Mouse (Mus musculus) kidney, embryonic 14.5 days (tissue): ENCODE measurements at regions not wholly inside any gene's neighbourhood (a gene's known extent, or its start where the extent isn't known, plus 50 kb on each side); places are given as distances from the start of the nearest gene placed in this dataset.
A peak's percentile ranks its signal among the peaks of the same experiment; 100 is the strongest.

Experiments
- ATAC-seq: fragments of 200-750 bp; cut with Nextera tagmentation; 2 replicates; pipeline ENCODE4 v1.8.0; 2017; ENCODE audit warnings: moderate number of reproducible peaks, mild to moderate bottlenecking, moderate TSS enrichment, moderate library complexity; ENCODE audit not compliant: low FRiP score, low TSS enrichment
- H3K27ac ChIP-seq: fragments of 300-500 bp; sonication (generic); 2 replicates; pipeline ENCODE4 v1.5.1; 2014; ENCODE audit warnings: low read depth, mild to moderate bottlenecking, low read length, moderate library complexity, mixed read lengths
- H3K27me3 ChIP-seq: fragments of 300-500 bp; sonication (generic); 2 replicates; pipeline ENCODE4 v1.6.1; 2014; ENCODE audit warnings: mild to moderate bottlenecking, low read length; ENCODE audit not compliant: control insufficient read depth, insufficient read depth
- H3K36me3 ChIP-seq: fragments of 300-500 bp; sonication (generic); 2 replicates; pipeline ENCODE4 v1.6.1; 2014; ENCODE audit warnings: low read length, mixed read lengths; ENCODE audit not compliant: control insufficient read depth, insufficient read depth
- H3K4me1 ChIP-seq: fragments of 300-500 bp; sonication (generic); 2 replicates; pipeline ENCODE4 v1.6.1; 2014; ENCODE audit warnings: low read length, mixed read lengths; ENCODE audit not compliant: control insufficient read depth, insufficient read depth
- H3K4me2 ChIP-seq: fragments of 300-500 bp; sonication (generic); replicated peaks from 2 replicates; pipeline ENCODE4 v1.6.1; 2014; ENCODE audit warnings: low read depth, mild to moderate bottlenecking, low read length
- H3K4me3 ChIP-seq: fragments of 300-500 bp; sonication (generic); 2 replicates; pipeline ENCODE4 v1.5.1; 2014; ENCODE audit warnings: mild to moderate bottlenecking, low read length
- H3K9ac ChIP-seq: fragments of 300-500 bp; sonication (generic); 2 replicates; pipeline ENCODE4 v1.6.1; 2014; ENCODE audit warnings: low read depth, mild to moderate bottlenecking, low read length, moderate library complexity
- H3K9me3 ChIP-seq: fragments of 300-500 bp; sonication (generic); 2 replicates; pipeline ENCODE4 v1.6.1; 2016; ENCODE audit warnings: low read length; ENCODE audit not compliant: control insufficient read depth
- whole genome bisulfite sequencing: fragments of 180-500 bp; shearing (Covaris S2); extraction: QIAGEN DNeasy Blood & Tissue Kit; methylation state at CpG from one replicate; pipeline ENCODE4 v1.1.7; 2014; 5-methylcytosine and 5-hydroxymethylcytosine counted together

DNA sequence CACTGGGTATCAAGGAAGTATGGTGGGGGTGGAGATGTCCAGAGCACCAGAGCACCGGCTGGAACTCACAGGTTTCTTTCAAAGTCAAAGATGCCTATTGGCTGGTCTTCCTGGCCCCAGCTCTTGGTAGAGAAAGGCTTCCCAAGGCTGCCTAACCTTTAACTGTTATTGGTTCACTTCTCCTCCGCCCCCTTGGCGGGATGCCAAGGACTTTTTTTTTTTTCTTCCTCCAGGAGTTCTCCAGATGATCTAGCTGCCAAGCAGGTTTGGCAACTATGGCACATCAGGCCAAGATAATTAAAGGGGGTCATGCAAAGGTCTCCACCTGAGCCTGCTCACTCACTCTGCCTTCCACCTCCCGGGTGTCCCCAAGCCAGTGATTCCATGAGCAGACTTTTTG, 67.5 kb downstream of the Sc5d start:
- Histone ChIP-seq H3K9ac (no peak overlapping the region), H3K36me3 (no peaks in the 10 kb centered on the region), H3K27ac (peak overlapping the region; percentile 63; the same call in 1 of the 2 replicates), H3K4me2 (no peak overlapping the region), H3K4me3 (no peak overlapping the region), H3K27me3 (no peaks in the 10 kb centered on the region), H3K4me1 (no peaks in the 10 kb centered on the region), H3K9me3 (no peaks in the 10 kb centered on the region)
- ATAC-seq: peak; percentile 78
- 39% methylated on average over 4 of the region's 4 CpGs for WGBS

DNA sequence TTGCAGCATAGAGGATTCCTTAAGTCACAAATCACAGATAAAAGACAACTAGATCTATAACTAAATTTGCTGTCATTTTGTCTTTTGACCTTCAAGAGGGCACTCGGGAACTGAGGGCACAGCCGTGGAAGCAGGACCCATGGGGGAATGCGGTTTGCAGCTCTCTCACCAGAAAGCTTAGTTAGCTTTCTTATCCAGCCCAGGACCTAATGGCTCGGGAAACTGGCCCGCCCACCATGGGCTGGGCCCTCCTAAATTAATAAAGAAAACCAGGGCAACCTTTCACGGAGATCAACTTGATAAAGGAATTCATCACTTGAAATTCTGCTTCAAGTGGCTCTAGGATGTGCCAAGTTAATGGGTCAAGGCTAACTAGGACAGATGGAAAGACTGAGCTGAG, 67.9 kb downstream of the Sc5d start:
- Histone ChIP-seq H3K27ac (peak overlapping the region; percentile 51; the same call in 1 of the 2 replicates), H3K9me3 (no peaks in the 10 kb centered on the region), H3K36me3 (no peaks in the 10 kb centered on the region), H3K4me1 (no peaks in the 10 kb centered on the region), H3K9ac (no peak overlapping the region), H3K27me3 (no peaks in the 10 kb centered on the region), H3K4me3 (no peak overlapping the region), H3K4me2 (no peak overlapping the region)
- ATAC-seq: 0 out of 2 replicates have a peak, but pooled peaks have one; percentile 49
- 73% methylated on average over 6 of the region's 6 CpGs for WGBS

DNA sequence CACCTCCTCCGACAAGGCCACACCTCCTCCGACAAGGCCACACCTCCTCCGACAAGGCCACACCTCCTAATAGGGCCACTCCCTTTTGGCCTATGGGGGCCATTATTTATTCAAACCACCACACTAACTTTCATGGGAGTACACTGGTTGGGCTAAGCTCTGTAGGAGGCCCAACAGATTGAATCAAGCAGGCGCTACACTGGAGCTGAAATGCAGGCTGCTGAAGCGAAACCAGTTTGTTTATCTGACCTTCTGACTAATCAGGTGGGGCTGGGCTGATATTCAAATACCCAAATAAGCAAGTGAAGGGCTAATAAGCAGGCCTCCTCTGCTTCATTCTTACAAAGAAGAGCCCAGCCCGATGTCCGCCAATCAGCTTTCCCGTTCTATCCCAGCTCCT, 68.4 kb downstream of the Sc5d start:
- H3K27ac ChIP-seq: peak overlapping the region; percentile 51; the same call in 1 of the 2 replicates

DNA sequence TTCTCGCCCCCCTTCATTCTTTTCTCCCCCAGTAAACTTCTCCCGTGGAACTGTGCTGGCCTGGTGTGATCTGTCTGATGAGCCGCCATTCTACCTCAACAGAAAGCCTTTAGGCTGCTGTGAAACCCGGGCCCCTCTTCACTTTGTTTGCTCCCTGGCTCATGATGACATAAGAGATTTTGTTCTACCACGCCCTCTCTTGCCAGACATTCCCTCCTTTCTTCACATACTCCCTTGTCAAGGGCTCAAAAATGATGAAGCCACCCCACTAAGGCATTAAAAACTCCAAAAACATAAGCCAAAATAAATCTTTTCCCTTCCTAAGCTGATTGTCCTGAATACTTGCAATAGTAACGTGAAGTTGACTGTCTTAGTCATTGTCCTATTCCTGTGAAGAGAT, 69.1 kb downstream of the Sc5d start:
- H3K4me2 ChIP-seq: no peak overlapping the region
- H3K27me3 ChIP-seq: no peaks in the 10 kb centered on the region
- H3K9ac ChIP-seq: no peak overlapping the region
- no peaks in the 10 kb centered on the region for H3K36me3 ChIP-seq
- H3K27ac ChIP-seq: peak overlapping the region; percentile 51; the same call in 1 of the 2 replicates
- WGBS: 92% methylated on average over 6 of the region's 6 CpGs
- no peak overlapping the region for H3K4me3 ChIP-seq
- H3K4me1 ChIP-seq: no peaks in the 10 kb centered on the region
- H3K9me3 ChIP-seq: no peaks in the 10 kb centered on the region
- ATAC-seq: no peak

More for the DNA sequence above, 68.4 kb downstream of the Sc5d start:
- WGBS: 78% methylated on average over 8 of the region's 8 CpGs
- H3K36me3 ChIP-seq: no peaks in the 10 kb centered on the region
- no peak overlapping the region for H3K4me3 ChIP-seq
- H3K9ac ChIP-seq: no peak overlapping the region
- no peaks in the 10 kb centered on the region for H3K27me3 ChIP-seq
- no peaks in the 10 kb centered on the region for H3K9me3 ChIP-seq
- ATAC-seq: 0 out of 2 replicates have a peak, but pooled peaks have one; percentile 49
- no peaks in the 10 kb centered on the region for H3K4me1 ChIP-seq
- H3K4me2 ChIP-seq: no peak overlapping the region

DNA sequence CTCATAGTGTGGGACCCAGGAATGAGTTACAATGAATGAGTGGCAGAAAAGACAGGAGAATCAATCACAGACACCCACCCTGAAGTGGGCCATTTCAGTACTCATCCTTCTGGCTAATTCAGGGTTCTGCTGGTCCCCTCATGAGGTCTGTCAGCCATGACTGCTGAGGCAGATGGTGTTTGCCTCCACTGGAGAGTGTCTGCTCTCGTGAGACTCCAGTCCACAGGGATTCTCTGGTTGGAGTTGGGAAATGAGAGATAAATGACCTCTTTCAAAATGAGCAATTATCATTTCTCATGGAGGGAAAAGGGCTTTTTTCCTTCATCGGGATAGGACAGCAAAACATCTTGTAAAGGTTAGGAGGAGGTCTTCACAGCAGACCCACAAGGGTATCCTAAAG, 69.9 kb downstream of the Sc5d start:
- Histone ChIP-seq H3K9me3 (no peaks in the 10 kb centered on the region), H3K27ac (no peak overlapping the region), H3K27me3 (no peaks in the 10 kb centered on the region), H3K4me1 (no peaks in the 10 kb centered on the region), H3K9ac (no peak overlapping the region), H3K36me3 (no peaks in the 10 kb centered on the region), H3K4me3 (no peak overlapping the region), H3K4me2 (no peak overlapping the region)
- 73% methylated on average over 2 of the region's 2 CpGs for WGBS
- ATAC-seq: no peak

DNA sequence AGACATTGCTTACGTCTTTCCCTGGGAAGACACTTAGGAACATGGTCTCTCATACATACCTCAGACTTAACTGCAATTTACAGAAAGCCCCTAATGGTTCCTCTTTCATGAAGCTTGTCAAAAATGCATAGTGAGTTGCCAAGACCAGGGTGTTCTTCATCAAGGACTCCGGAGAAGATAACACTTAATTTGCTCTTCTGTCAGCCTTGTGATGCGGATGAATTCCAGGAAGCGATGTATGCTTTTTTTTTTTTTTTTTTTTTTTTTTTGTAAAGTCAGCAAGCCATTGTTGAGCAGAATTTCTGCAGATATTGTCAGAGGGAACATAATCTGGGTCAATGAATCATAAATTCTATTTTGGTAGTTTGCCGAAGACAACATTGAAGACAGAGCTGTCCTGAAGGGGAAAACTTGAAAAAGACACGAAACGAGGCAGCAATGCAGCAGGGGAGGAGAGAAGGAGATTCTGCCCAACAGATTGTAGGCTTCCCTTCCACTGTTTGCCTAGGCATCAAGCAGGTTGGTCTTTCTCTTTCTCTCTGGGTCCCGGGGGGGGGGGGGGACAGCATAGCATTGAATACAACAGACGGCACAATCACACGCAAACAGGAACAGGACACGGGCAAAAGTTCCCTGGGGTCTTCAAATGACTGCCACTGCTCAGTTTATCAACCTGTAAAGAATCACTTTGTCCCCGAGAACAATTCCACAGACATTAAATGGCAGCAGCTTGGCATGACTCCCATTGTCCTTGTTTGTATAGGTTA, 69.1 kb upstream of the Sorl1 start:
- Histone ChIP-seq H3K4me3 (no peak overlapping the region), H3K27ac (no peak overlapping the region), H3K9ac (no peak overlapping the region), H3K4me1 (no peaks in the 10 kb centered on the region), H3K4me2 (no peak overlapping the region), H3K36me3 (no peaks in the 10 kb centered on the region), H3K9me3 (no peaks in the 10 kb centered on the region), H3K27me3 (no peaks in the 10 kb centered on the region)
- WGBS: 82% methylated on average over 12 of the region's 12 CpGs
- ATAC-seq: no peak

DNA sequence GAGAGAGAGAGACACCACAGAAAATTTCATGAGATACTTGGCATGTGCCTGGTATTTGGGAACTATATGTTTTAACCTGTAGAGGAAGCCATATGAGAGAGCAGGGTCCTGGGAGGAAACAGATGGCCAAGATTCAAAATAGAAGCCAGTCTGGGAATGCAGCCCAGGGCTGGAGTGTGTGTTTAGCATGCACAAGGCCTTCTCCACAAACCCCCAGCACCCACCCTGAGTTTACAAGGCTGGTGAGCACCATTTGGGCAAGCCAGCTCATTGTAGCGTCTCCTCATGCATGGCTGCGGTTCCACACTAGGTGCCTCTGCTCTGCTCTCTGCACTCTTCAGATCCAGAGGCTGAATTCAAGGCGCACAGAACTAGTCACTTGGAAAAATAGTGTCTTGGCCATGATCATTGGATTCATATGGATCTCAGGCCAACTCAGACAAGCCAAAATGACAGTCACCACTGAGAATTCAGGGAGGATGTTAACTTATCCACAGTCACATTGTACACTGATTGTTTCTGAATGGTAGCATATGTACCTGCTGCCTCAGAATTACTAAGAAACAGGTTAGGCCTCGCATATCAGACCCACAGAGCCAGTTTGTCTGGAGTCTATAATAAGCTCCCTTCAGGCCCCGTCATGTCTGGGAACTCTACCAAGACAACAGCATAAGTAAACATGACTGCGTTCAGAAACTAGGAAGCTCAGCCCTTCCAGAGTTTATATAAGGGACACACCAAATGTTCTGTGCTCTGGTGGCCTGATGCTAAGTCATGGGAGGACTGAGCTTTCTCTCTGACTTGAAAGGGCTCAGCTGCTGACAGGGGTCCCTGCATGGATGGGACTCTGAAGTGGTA, 63.5 kb upstream of the Sorl1 start:
- H3K27me3 ChIP-seq: no peaks in the 10 kb centered on the region
- no peaks in the 10 kb centered on the region for H3K36me3 ChIP-seq
- WGBS: 65% methylated on average over 6 of the region's 6 CpGs
- no peak for ATAC-seq
- H3K9me3 ChIP-seq: no peaks in the 10 kb centered on the region
- H3K4me3 ChIP-seq: no peak overlapping the region
- no peak overlapping the region for H3K4me2 ChIP-seq
- no peak overlapping the region for H3K27ac ChIP-seq
- H3K4me1 ChIP-seq: 0 out of 2 replicates have a peak, but pooled peaks cover 7% of the 10 kb centered on the region
- no peak overlapping the region for H3K9ac ChIP-seq

DNA sequence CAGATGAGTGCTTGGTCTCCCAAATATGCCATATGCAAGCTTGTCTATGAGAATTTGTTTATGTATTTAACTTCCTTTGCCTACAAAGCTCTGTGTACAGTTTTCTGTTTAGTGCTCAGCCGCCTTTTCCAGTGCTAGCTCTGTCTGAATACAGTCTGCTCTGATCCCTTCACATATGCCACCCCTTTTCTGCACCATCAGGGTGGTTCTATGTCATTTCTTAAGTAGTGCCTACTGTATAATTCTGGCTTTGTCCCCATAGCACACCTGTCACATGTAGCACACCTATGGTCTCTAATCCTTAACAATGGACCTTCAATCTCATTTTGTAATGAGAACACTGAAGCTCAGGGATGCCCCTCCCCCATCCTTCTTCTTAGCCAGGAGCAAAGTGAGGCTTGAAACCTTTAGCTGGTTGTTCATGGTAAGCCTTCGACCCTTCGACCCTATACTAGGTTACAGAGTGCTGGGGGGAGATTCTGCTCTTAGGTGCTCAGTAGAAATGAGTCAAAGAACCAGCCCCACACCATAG, 60.1 kb upstream of the Sorl1 start:
- 64% methylated on average over 3 of the region's 3 CpGs for WGBS
- no peak for ATAC-seq
- H3K36me3 ChIP-seq: no peaks in the 10 kb centered on the region
- 0 out of 2 replicates have a peak, but pooled peaks cover 7% of the 10 kb centered on the region for H3K4me1 ChIP-seq
- no peaks in the 10 kb centered on the region for H3K27me3 ChIP-seq
- H3K4me3 ChIP-seq: no peak overlapping the region
- H3K27ac ChIP-seq: no peak overlapping the region
- H3K9ac ChIP-seq: no peak overlapping the region
- H3K9me3 ChIP-seq: no peaks in the 10 kb centered on the region; the same call in 1 of the 2 replicates
- no peak overlapping the region for H3K4me2 ChIP-seq
